Mouse (Mus musculus) neural tube, embryonic 12.5 days (tissue): ENCODE results near the gene Thada. TPM values are rescaled to one million over a fixed set of nuclear protein-coding genes. Genes with fewer than 3 reads are reported as not detected.

Experiments
- ATAC-seq: fragments of 200-750 bp; cut with Nextera tagmentation; 2 replicates; pipeline ENCODE4 v1.8.0; 2017; ENCODE audit warnings: low read depth, mild to moderate bottlenecking, moderate TSS enrichment, moderate library complexity; ENCODE audit not compliant: low FRiP score
- H3K27ac ChIP-seq: fragments of 300-500 bp; sonication (generic); 2 replicates; pipeline ENCODE4 v1.5.1; 2016
- H3K27me3 ChIP-seq: fragments of 300-500 bp; sonication (generic); replicated peaks from 2 replicates; pipeline ENCODE4 v1.6.1; 2016; ENCODE audit warnings: mild to moderate bottlenecking
- H3K36me3 ChIP-seq: fragments of 300-500 bp; sonication (generic); 2 replicates; pipeline ENCODE4 v1.6.1; 2016; ENCODE audit warnings: mild to moderate bottlenecking
- H3K4me1 ChIP-seq: fragments of 300-500 bp; sonication (generic); 2 replicates; pipeline ENCODE4 v1.6.1; 2016
- H3K4me2 ChIP-seq: fragments of 300-500 bp; sonication (generic); replicated peaks from 2 replicates; pipeline ENCODE4 v1.6.1; 2016; ENCODE audit warnings: mild to moderate bottlenecking
- H3K4me3 ChIP-seq: fragments of 300-500 bp; sonication (generic); 2 replicates; pipeline ENCODE4 v1.5.1; 2016
- H3K9ac ChIP-seq: fragments of 300-500 bp; sonication (generic); 2 replicates; pipeline ENCODE4 v1.6.1; 2016; ENCODE audit warnings: mild to moderate bottlenecking
- H3K9me3 ChIP-seq: fragments of 300-500 bp; sonication (generic); 2 replicates; pipeline ENCODE4 v1.6.1; 2016; ENCODE audit warnings: mild to moderate bottlenecking
- WGBS: fragments of 180-500 bp; shearing (Covaris S2); methylation state at CpG from one replicate; pipeline ENCODE4 v1.1.7; 2016; 5-methylcytosine and 5-hydroxymethylcytosine counted together
- polyA plus RNA-seq: library from polyadenylated mRNA; unstranded; fragments of >200 nt; fragmentation: Nextera tagmentation; extraction: Ambion mirVana; gene quantifications from 2 replicates; pipeline ENCODE4 v1.2.1, GENCODE M21; 2016

The Thada gene
- polyA plus RNA-seq, 1 experiment from 2014 or later: 9.2 TPM

DNA sequence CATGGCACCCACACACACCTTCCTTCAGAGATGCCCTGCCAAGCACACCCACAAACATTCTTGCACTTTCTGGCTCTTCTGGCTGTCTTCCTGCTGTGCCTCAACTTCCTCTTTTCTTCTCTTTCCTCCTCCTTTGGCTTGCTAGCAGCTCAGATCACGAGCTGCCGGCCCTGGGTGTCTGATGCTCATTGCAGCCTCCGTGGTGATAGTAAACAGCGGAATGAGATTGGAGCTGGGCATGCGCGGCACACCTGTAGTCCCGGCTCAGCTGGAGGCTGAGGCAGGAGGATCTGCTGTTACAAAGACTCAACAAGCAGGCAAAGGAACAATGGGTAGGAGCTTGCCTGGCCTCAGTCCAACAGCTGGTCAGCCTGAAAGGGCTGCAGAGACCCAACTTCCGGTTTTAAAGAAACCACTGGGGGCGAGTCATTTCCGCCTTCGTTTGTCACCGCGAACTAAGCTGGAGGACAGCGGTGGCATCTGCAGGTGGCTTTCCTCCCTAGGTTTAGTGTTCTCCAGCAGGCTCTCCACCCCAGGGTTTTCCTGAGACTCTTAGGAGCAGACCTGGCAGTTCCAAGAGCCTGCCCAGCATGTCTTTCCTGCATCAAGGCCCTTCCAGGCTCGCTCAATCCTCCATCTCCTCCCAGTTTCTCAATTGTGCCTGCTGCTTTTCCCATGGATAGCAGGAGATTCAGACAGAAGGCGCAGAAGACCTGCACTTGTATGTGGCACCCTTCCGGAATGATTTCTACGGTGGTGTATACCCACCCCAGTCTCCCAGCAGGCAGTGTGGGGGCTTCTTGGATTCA is 284.3 kb downstream of the Thada start:
- H3K4me3 ChIP-seq: no peak overlapping the region
- no peak for ATAC-seq
- peaks cover 40% of the 10 kb centered on the region for H3K4me1 ChIP-seq
- WGBS: 59% methylated on average over 18 of the region's 18 CpGs
- peaks cover 6% of the 10 kb centered on the region for H3K27me3 ChIP-seq
- H3K36me3 ChIP-seq: peaks cover 5% of the 10 kb centered on the region; the same call in 1 of the 2 replicates
- peak overlapping the region; percentile 27; the same call in 1 of the 2 replicates for H3K27ac ChIP-seq
- peak overlapping the region; percentile 4; the same call in 1 of the 2 replicates for H3K4me2 ChIP-seq
- H3K9ac ChIP-seq: no peak overlapping the region
- H3K9me3 ChIP-seq: no peaks in the 10 kb centered on the region

DNA sequence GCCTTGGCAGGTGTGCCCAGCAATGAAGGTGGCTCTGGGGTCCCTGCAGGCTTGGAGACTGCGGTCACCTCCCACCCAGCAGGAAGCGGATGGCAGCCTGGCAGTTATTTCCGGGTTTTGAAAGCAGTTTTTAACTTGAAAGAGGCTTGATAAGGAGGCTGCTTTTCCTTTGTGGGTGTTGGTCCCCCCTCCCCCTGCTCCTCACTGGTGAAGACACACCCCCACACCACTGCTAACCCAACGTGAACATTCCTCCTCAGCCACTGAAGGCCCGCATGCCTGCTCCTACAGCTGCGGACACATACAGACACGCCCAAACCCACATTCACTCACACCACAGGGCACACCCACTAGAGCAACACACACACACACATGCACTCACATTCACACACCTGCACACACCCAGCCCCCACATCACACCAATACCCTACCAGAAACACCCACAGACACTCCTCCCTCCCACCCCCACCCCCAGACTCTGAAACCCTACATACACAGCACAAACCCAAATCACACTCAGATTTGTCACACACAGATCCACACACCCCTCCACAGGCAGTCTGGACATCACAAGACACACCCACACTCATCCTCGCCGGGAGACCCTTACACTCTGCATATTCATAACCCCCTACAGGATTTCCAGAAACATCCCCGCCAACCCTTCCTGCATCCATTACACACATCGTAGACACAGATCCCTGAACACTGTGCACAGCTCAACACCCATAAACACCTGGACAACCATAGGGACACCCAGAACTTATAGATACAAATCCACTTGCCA is 285.1 kb downstream of the Thada start:
- no peaks in the 10 kb centered on the region; the same call in 1 of the 2 replicates for H3K27me3 ChIP-seq
- H3K4me3 ChIP-seq: no peak overlapping the region
- ATAC-seq: no peak
- WGBS: 48% methylated on average over 11 of the region's 11 CpGs
- H3K36me3 ChIP-seq: peaks cover under 1% of the 10 kb centered on the region; the same call in 1 of the 2 replicates
- H3K4me1 ChIP-seq: peaks cover 32% of the 10 kb centered on the region
- H3K4me2 ChIP-seq: no peak overlapping the region
- no peak overlapping the region for H3K27ac ChIP-seq
- no peaks in the 10 kb centered on the region for H3K9me3 ChIP-seq
- no peak overlapping the region for H3K9ac ChIP-seq

DNA sequence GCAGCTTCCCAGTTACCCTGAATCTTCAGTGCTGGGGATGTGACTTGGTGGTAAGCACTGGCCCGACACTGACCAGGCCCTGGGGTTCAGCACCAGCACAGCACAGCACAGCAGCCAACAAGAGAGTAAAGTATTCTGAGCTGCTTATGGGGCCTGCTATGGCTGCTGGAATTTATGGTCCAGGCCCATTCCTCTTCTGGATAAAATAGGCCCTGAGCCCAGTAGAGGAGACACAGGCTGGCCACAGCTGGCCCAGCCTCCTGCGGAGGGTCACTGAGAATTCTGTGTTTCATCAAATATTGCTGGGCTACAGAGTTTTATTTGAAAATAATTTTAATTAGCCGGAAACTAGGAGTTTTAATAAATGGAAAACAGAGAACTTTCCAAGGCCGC is 286.0 kb downstream of the Thada start:
- Histone ChIP-seq H3K27ac (no peak overlapping the region), H3K4me3 (no peak overlapping the region), H3K27me3 (no peaks in the 10 kb centered on the region), H3K9me3 (0 out of 2 replicates have a peak, but pooled peaks cover 3% of the 10 kb centered on the region), H3K36me3 (no peaks in the 10 kb centered on the region), H3K4me2 (no peak overlapping the region), H3K4me1 (peaks cover 30% of the 10 kb centered on the region), H3K9ac (no peak overlapping the region)
- ATAC-seq: no peak
- WGBS: 77% methylated on average over 4 of the region's 4 CpGs

DNA sequence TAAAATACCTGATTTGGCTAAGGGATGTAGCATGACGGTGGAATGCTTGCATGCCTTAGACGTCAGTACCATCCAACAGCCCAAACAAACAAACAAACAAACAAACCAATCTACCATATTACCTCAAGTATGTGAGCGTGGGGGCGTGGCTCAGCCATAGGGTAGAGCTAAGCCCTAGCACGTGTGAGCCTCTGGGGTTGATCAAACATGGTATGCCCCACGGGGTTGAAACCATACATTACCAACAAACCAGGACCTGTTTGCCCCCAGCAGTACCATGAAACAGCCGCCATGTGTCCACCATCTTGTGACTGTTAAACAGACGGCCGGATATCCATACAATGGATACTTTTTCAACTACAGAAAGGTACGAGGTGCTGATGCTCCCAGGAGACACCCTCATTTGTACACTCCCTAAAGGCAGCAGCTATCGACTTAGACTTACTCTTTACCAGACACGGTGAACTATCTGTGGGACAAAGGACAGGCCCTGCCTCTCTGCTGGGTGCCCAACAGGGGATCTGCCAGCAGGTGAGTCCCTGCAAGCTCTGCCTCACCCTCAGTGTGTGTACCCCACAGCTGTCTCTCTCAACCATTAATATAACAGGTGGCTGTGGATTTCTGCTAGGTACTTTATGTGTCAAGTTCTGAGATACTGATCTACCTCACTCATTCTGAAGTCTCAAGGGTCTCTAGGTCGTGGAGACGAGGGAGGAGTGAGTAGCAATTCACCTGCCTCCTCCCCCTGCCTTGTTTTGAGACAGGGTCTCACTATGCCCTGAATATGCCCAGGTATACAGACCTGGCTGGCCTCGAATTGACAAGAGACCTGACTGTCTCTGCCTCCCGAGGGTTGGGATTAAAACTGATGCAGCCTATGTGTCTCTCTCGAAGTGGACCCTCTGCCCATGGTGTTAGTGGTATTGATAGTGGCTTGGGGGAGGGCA is 286.7 kb downstream of the Thada start:
- Histone ChIP-seq H3K4me1 (peaks cover 30% of the 10 kb centered on the region), H3K9ac (no peak overlapping the region), H3K9me3 (0 out of 2 replicates have a peak, but pooled peaks cover 3% of the 10 kb centered on the region), H3K36me3 (no peaks in the 10 kb centered on the region), H3K4me3 (no peak overlapping the region), H3K4me2 (no peak overlapping the region), H3K27ac (no peak overlapping the region), H3K27me3 (no peaks in the 10 kb centered on the region)
- no peak for ATAC-seq
- WGBS: 89% methylated on average over 17 of the region's 17 CpGs

DNA sequence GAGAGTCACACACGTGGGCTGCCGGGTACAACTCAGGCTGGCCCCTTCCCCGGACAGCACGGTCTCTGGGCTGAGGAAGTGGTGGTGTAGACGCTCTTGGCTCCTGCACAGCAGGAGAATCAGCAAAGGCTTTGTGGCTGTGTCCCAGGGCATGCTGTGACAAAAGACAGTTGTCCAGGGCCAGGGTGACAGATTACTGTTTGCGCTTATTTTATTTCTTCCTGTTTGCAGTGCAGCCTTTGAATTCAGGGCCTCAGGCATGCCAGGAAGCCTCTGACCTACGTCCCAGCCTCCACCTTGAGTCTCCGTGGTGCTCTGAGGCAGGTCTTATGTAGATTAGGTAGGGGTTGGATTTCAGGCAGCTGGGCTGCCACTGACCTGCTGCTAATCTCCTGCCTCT is 288.5 kb downstream of the Thada start:
- H3K4me1 ChIP-seq: peaks cover 21% of the 10 kb centered on the region
- no peak overlapping the region for H3K4me3 ChIP-seq
- 0 out of 2 replicates have a peak, but pooled peaks cover 3% of the 10 kb centered on the region for H3K9me3 ChIP-seq
- H3K27ac ChIP-seq: no peak overlapping the region
- H3K4me2 ChIP-seq: no peak overlapping the region
- no peaks in the 10 kb centered on the region for H3K27me3 ChIP-seq
- H3K36me3 ChIP-seq: no peaks in the 10 kb centered on the region
- ATAC-seq: no peak
- WGBS: 3% methylated on average over 8 of the region's 8 CpGs
- no peak overlapping the region for H3K9ac ChIP-seq

DNA sequence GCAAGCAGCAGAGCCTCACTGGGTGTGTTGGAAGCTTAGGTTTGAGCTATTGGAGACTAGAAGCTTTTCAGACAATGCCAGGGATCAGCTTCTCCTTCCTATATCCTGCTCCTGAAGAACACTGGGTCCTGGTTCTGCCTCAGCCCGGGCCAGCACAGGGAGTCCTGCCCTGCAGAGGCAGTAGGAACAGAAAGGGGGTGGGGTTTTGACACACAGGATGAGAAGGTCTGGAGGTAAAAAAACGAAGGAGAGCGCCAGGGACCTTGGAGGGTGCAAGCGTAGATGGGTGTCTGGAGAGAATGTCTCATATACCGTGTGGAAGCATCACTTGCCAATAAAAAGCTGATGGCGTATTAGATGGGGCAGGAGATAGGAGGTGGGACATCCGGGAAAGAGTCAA is 289.6 kb downstream of the Thada start:
- no peak overlapping the region for H3K27ac ChIP-seq
- no peak for ATAC-seq
- H3K36me3 ChIP-seq: no peaks in the 10 kb centered on the region
- no peak overlapping the region for H3K9ac ChIP-seq
- H3K4me2 ChIP-seq: no peak overlapping the region
- 91% methylated on average over 7 of the region's 7 CpGs for WGBS
- no peaks in the 10 kb centered on the region for H3K27me3 ChIP-seq
- 0 out of 2 replicates have a peak, but pooled peaks cover 3% of the 10 kb centered on the region for H3K9me3 ChIP-seq
- no peak overlapping the region for H3K4me3 ChIP-seq
- H3K4me1 ChIP-seq: peaks cover 20% of the 10 kb centered on the region

DNA sequence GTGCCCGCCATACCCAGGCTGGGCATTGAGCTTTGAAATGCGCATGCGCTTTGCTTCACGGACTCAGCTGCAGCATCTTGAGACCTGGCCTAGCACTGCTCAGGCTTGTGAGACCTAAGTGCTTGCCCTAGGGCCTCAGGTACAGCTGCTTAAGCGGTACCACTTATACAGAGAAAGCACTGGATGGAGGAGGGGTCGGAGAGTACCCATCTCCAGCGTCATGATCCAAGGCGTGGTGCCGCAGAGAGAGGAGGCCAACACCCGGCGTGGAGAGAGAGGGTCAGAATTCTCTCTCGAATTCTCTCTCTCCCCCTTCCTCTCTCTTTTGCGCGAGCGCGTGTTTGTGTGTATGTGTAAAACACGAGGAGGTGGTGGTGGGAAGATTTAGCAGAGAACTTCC is 290.8 kb downstream of the Thada start:
- Histone ChIP-seq H3K4me2 (no peak overlapping the region), H3K4me3 (no peak overlapping the region), H3K27me3 (no peaks in the 10 kb centered on the region), H3K27ac (no peak overlapping the region), H3K4me1 (peaks cover 9% of the 10 kb centered on the region; the same call in 1 of the 2 replicates), H3K9me3 (0 out of 2 replicates have a peak, but pooled peaks cover 3% of the 10 kb centered on the region), H3K36me3 (no peaks in the 10 kb centered on the region), H3K9ac (no peak overlapping the region)
- WGBS: 96% methylated on average over 17 of the region's 17 CpGs
- ATAC-seq: no peak

DNA sequence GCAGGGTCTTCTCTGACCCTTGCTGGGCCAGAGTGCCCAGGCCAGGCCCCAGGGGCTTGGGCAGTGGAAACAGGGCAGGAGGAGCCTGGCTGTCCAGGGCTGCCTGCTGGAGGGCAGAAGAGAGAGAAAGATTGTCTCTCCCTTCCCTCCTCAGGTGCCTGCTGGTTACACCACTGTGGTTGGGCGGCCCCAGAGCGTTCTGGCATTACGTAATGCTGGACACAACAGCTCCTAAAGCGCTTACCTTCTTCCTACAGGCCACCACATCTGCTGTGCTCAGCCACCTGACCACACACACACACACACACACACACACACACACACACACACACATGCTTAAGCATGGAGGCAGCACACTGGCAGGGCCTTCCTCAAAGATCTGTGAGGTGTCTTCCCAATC is 298.6 kb downstream of the Thada start:
- Histone ChIP-seq H3K27ac (no peak overlapping the region), H3K4me2 (no peak overlapping the region), H3K9ac (no peak overlapping the region), H3K4me1 (no peaks in the 10 kb centered on the region), H3K36me3 (no peaks in the 10 kb centered on the region), H3K27me3 (no peaks in the 10 kb centered on the region), H3K9me3 (no peaks in the 10 kb centered on the region), H3K4me3 (no peak overlapping the region)
- no peak for ATAC-seq
- WGBS: 90% methylated on average over 4 of the region's 4 CpGs

DNA sequence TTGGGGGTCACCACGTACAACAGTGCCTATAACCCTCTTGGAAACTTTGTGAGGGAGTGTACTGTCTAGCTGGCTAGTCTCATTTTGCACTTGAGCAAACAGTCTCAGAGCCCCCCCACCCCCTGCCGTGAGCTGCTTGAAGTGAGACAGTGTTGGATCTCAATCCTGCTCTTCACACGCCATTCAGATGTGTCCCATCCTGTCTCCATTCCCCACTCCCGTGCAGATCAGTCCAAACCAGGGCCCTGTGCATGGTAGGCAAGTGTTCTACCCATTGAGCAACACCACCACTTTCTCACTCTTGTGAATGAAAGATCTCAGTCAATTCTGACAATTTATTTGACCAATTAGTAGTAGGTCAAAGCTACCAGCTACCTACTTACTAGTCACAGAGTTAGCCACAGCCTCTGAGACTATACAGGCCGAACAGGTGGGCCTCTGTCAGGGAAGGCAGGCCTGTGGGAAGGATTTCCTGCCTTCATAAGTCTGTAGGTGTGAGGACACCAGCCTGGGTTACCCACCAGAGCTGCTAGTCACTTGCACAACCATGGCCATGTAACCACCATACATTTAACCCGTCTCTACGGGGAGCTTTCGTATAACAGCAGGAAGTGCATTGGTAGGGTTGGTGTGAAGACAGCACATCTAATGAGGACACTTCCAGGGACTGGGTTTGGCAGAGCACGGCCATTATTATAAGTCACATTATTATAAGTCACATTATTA is 299.7 kb downstream of the Thada start:
- no peak for ATAC-seq
- no peak overlapping the region for H3K4me3 ChIP-seq
- H3K4me2 ChIP-seq: no peak overlapping the region
- H3K27me3 ChIP-seq: no peaks in the 10 kb centered on the region
- H3K36me3 ChIP-seq: no peaks in the 10 kb centered on the region
- no peaks in the 10 kb centered on the region for H3K9me3 ChIP-seq
- H3K4me1 ChIP-seq: no peaks in the 10 kb centered on the region
- no peak overlapping the region for H3K9ac ChIP-seq
- H3K27ac ChIP-seq: no peak overlapping the region
- 88% methylated on average over 9 of the region's 9 CpGs for WGBS

DNA sequence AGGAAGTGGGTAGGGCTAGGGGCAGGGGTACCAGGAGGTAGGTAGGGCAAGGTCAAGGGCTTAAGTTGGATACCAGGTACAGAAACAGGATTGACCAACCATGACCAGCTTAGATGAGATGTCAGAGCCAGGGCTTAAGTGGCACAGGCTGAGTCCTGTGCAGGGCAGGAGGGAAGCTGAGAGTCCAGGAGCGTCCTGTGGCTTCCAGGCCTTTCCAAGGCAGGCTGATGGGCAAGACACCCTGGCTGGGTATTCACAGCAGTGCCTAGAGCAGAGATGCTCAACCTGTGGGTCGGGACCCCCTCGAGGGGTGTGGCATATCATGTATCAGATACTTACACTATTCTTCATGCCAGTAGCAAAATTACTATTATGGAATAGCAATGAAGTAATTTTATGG is 300.3 kb downstream of the Thada start:
- Histone ChIP-seq H3K9me3 (no peaks in the 10 kb centered on the region), H3K4me1 (no peaks in the 10 kb centered on the region), H3K27ac (no peak overlapping the region), H3K9ac (no peak overlapping the region), H3K27me3 (no peaks in the 10 kb centered on the region), H3K4me2 (no peak overlapping the region), H3K4me3 (no peak overlapping the region), H3K36me3 (no peaks in the 10 kb centered on the region)
- 94% methylated on average over 3 of the region's 3 CpGs for WGBS
- ATAC-seq: no peak

DNA sequence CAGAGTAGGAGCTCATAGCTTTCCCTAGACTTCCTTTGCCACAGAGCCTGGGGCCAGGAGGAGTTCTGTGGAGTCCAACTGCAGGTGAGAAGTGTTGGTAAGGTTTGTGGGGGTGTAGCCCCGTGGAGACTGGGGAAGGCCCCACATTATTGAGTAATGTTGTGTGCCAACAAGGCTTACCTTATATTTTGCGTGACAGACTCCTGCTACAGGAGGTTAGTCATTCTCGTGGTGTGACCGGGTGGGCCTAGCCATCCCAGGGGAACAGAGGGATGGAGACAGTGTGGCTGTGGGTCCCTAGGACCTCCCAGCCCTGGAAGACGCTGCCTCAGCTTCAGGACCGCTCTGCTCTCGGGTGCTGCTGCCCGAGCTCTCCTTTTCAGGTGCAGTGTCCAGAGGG is 301.9 kb downstream of the Thada start:
- no peak overlapping the region for H3K9ac ChIP-seq
- H3K4me1 ChIP-seq: no peaks in the 10 kb centered on the region
- H3K36me3 ChIP-seq: no peaks in the 10 kb centered on the region
- 0 out of 2 replicates have a peak, but pooled peaks cover 3% of the 10 kb centered on the region for H3K27me3 ChIP-seq
- ATAC-seq: no peak
- 85% methylated on average over 8 of the region's 8 CpGs for WGBS
- no peak overlapping the region for H3K4me3 ChIP-seq
- H3K27ac ChIP-seq: no peak overlapping the region
- H3K9me3 ChIP-seq: no peaks in the 10 kb centered on the region
- H3K4me2 ChIP-seq: no peak overlapping the region
